In the genomic region with DNA sequence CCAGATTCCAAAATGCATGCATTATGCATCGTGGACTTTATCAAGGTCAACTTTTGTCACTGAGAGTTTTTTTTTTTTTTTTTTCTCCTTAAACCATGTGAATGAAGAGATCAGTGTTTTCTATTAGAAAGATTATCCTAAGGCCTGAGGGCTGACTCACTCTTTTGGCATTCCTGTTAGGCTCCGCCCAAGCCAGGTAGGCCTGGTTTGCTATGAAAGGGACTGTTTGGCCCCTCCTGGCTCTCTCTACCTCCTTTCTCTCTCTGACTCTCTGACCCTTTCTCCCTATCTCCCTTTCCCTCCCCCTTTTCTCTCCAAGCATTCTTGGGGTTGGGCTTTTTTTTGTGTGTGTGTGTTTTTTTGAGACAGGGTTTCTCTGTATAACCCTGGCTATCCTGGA, we compare ENCODE assay signal across 25 mouse cellular contexts. TPM values are rescaled to one million over a fixed set of nuclear protein-coding genes. Genes with fewer than 3 reads are reported as not detected.
DNase-seq lines count a peak whose midpoint lies in the region; ATAC-seq and TF ChIP-seq lines count a peak whose summit lies in the region.
"Had no signal": no experiment of that assay in that cellular context is flagged by ENCODE, and none has a peak within 500 bp of the region (broad histone marks: within the 10 kb centered on the region; RNA-seq: fewer than 3 reads in every experiment).

No protein-coding gene starts in this region.

- H3K27me3 ChIP-seq in heart, embryonic 10.5 days (ENCODE audit: insufficient read depth, poor library complexity, severe bottlenecking) = no peaks in the 10 kb centered on the region
- no peaks in the 10 kb centered on the region for H3K27me3 ChIP-seq in intestine, embryonic 16.5 days (replicated peaks; ENCODE audit: control insufficient read depth, insufficient read depth, low read length)
- no peaks in the 10 kb centered on the region for H3K27me3 ChIP-seq in liver, postnatal 0 days (ENCODE audit: insufficient read depth, low read length)
- H3K27me3 ChIP-seq: CH12.LX; embryonic facial prominence, embryonic 13.5 days; forebrain, embryonic 13.5 days; heart, embryonic 12.5 days had no signal

- intact Hi-C loops in left cerebral cortex, postnatal 14 days (cut with DNase I) = no loop called here

- H3K9ac ChIP-seq in intestine, embryonic 16.5 days (ENCODE audit: low read depth, low read length) = no peak overlapping the region
- no peak overlapping the region for H3K9ac ChIP-seq in liver, postnatal 0 days (replicated peaks)
- H3K9ac ChIP-seq: embryonic facial prominence, embryonic 13.5 days; forebrain, embryonic 13.5 days; heart, embryonic 12.5 days; hindbrain, embryonic 14.5 days had no signal

- peak; percentile 16 for DNase-seq in heart, adult 11 months
- no peak for DNase-seq in heart, embryonic 10.5 days (ENCODE audit: low spot score)
- peak; percentile 28 for DNase-seq in lung, postnatal 36 days
- DNase-seq in lung, adult 18-20 months = no peak
- no peak for DNase-seq in liver, postnatal 0 days
- no peak for DNase-seq in left cerebral cortex, postnatal 14 days (ENCODE audit: low spot score in 2 of 2)
- DNase-seq in right cerebral cortex, postnatal 10 days (ENCODE audit: low spot score in 2 of 2) = no peak
- DNase-seq: adrenal gland, postnatal 14 days; cerebellum, adult 11-12 months; cerebellum, adult 9-10 months; cerebellum, postnatal 25 days; gastrocnemius, adult 2 months; gastrocnemius, postnatal 36 days; heart, adult 2 months had no signal

- no peak for TF ChIP-seq EP300 in liver, postnatal 0 days (IDR thresholded peaks at IDR 0.05; ENCODE audit: low read depth)

- TF ChIP-seq CTCF in liver, postnatal 0 days (IDR thresholded peaks at IDR 0.05; ENCODE audit: low read depth) = no peak

- ATAC-seq in intestine, embryonic 16.5 days = peak; percentile 56; the same call in 1 of the 2 replicates
- no peak for ATAC-seq in liver, postnatal 0 days
- ATAC-seq: activated CD4-positive, CD25-positive, alpha-beta regulatory T cell, adult 4 months; forebrain, embryonic 13.5 days had no signal

- H3K4me2 ChIP-seq in intestine, embryonic 16.5 days (ENCODE audit: low read depth, low read length) = no peak overlapping the region
- no peak overlapping the region for H3K4me2 ChIP-seq in liver, postnatal 0 days (ENCODE audit: low read depth, low read length)
- H3K4me2 ChIP-seq: embryonic facial prominence, embryonic 13.5 days; forebrain, embryonic 13.5 days; heart, embryonic 12.5 days; hindbrain, embryonic 14.5 days had no signal

- no peaks in the 10 kb centered on the region for H3K4me1 ChIP-seq in heart, embryonic 10.5 days
- H3K4me1 ChIP-seq in intestine, embryonic 16.5 days (ENCODE audit: control insufficient read depth, insufficient read depth, low read length) = no peaks in the 10 kb centered on the region
- H3K4me1 ChIP-seq in liver, postnatal 0 days (ENCODE audit: insufficient read depth) = no peaks in the 10 kb centered on the region
- H3K4me1 ChIP-seq: forebrain, embryonic 13.5 days; hindbrain, embryonic 10.5 days had no signal

- H3K36me3 ChIP-seq in heart, embryonic 10.5 days = no peaks in the 10 kb centered on the region
- H3K36me3 ChIP-seq in intestine, embryonic 16.5 days (ENCODE audit: control insufficient read depth, insufficient read depth, low read length) = no peaks in the 10 kb centered on the region
- no peaks in the 10 kb centered on the region for H3K36me3 ChIP-seq in liver, postnatal 0 days (replicated peaks; ENCODE audit: insufficient read depth, low read length)
- H3K36me3 ChIP-seq: embryonic facial prominence, embryonic 13.5 days; G1E; heart, embryonic 12.5 days; hindbrain, embryonic 10.5 days had no signal

- WGBS in heart, embryonic 10.5 days = 95% methylated on average over 2 of the region's 2 CpGs
- WGBS in intestine, embryonic 16.5 days = 93% methylated on average over 2 of the region's 2 CpGs
- 74% methylated on average over 2 of the region's 2 CpGs for WGBS in liver, postnatal 0 days (ENCODE audit: insufficient replicate concordance)

- H3K27ac ChIP-seq in heart, embryonic 10.5 days = no peak overlapping the region
- H3K27ac ChIP-seq in intestine, embryonic 16.5 days (ENCODE audit: low read length) = no peak overlapping the region
- no peak overlapping the region for H3K27ac ChIP-seq in liver, postnatal 0 days (ENCODE audit: low read depth)
- H3K27ac ChIP-seq: embryonic facial prominence, embryonic 13.5 days; forebrain, embryonic 13.5 days; gastrocnemius, adult 2 months; heart, adult 2 months; hindbrain, embryonic 10.5 days; hindbrain, embryonic 14.5 days had no signal

- H3K9me3 ChIP-seq in heart, embryonic 10.5 days = no peaks in the 10 kb centered on the region
- H3K9me3 ChIP-seq in intestine, embryonic 16.5 days (ENCODE audit: control insufficient read depth, low read length) = no peaks in the 10 kb centered on the region
- no peaks in the 10 kb centered on the region for H3K9me3 ChIP-seq in liver, postnatal 0 days (ENCODE audit: low read length)
- H3K9me3 ChIP-seq: embryonic facial prominence, embryonic 13.5 days; forebrain, embryonic 13.5 days; G1E; hindbrain, embryonic 10.5 days had no signal

- no peak overlapping the region for H3K4me3 ChIP-seq in heart, embryonic 10.5 days
- H3K4me3 ChIP-seq in intestine, embryonic 16.5 days (ENCODE audit: low read length) = no peak overlapping the region
- no peak overlapping the region for H3K4me3 ChIP-seq in liver, postnatal 0 days (ENCODE audit: low read depth, low read length)
- H3K4me3 ChIP-seq: embryonic facial prominence, embryonic 13.5 days; forebrain, embryonic 13.5 days; gastrocnemius, adult 2 months; heart, adult 2 months; heart, embryonic 12.5 days; hindbrain, embryonic 10.5 days had no signal

RNA-seq across cellular contexts. Expression of gene Mob3b, which starts 18.3 kb away (rescaled TPM):
- polyA plus RNA-seq in heart, embryonic 10.5 days (2016; fragmentation: Nextera tagmentation; extraction: Ambion mirVana) = 4.8 and 7.2 TPM in 2 replicates
- 27.3 and 27.5 TPM in 2 replicates for polyA plus RNA-seq in intestine, embryonic 16.5 days (2015; fragmentation: Nextera tagmentation; extraction: Ambion mirVana)
- 13.6 and 14.2 TPM in 2 replicates for polyA plus RNA-seq in liver, postnatal 0 days (2015; fragmentation: Nextera tagmentation; extraction: Ambion mirVana)
- total RNA-seq in left cerebral cortex, postnatal 14 days (2021) = 1 to 10 TPM; 2.6 to 6.5 TPM
- polyA plus RNA-seq: G1E had no signal

RNA-seq across cellular contexts. Expression of gene Ifnk, which starts 23.7 kb away (rescaled TPM):
- 0.25 and 0.28 TPM in 2 replicates for polyA plus RNA-seq in heart, embryonic 10.5 days (2016; fragmentation: Nextera tagmentation; extraction: Ambion mirVana)
- 0.29 and 0.45 TPM in 2 replicates for polyA plus RNA-seq in intestine, embryonic 16.5 days (2015; fragmentation: Nextera tagmentation; extraction: Ambion mirVana)
- 0.27 and 0.50 TPM in 2 replicates for polyA plus RNA-seq in liver, postnatal 0 days (2015; fragmentation: Nextera tagmentation; extraction: Ambion mirVana)
- not detected for total RNA-seq in left cerebral cortex, postnatal 14 days (2021)
- total RNA-seq: adrenal gland, adult 18-20 months; adrenal gland, postnatal 14 days; CH12.LX; G1E; gastrocnemius, adult 2 months; gastrocnemius, postnatal 36 days; heart, adult 2 months; heart, postnatal 25 days had no signal
- polyA plus RNA-seq: activated CD4-positive, CD25-positive, alpha-beta regulatory T cell, adult 4 months; forebrain, embryonic 13.5 days; G1E; heart, adult 2 months; heart, embryonic 12.5 days had no signal

RNA-seq across cellular contexts. Expression of gene C9orf72, which starts 50.4 kb away (rescaled TPM):
- 14.7 and 19.6 TPM in 2 replicates for polyA plus RNA-seq in heart, embryonic 10.5 days (2016; fragmentation: Nextera tagmentation; extraction: Ambion mirVana)
- 9.6 and 11.5 TPM in 2 replicates for polyA plus RNA-seq in intestine, embryonic 16.5 days (2015; fragmentation: Nextera tagmentation; extraction: Ambion mirVana)
- polyA plus RNA-seq in liver, postnatal 0 days (2015; fragmentation: Nextera tagmentation; extraction: Ambion mirVana) = 4.8 and 5.8 TPM in 2 replicates
- 10 to 100 TPM; 28.4 to 31.2 TPM for total RNA-seq in left cerebral cortex, postnatal 14 days (2021)

Comparison
In these comparisons a context has a peak if more than half of its experiments do, and no peak if none do; other contexts are left out.
1. DNase-seq: peak in heart, adult 11 months (single experiment) and lung, postnatal 36 days (single experiment); none in heart, embryonic 10.5 days (single experiment), lung, adult 18-20 months (0 of 2), liver, postnatal 0 days (single experiment), left cerebral cortex, postnatal 14 days (0 of 2) and right cerebral cortex, postnatal 10 days (0 of 2).